Mouse (Mus musculus): ENCODE data around the gene Aldh1l1. TPM values are rescaled to one million over a fixed set of nuclear protein-coding genes. Genes with fewer than 3 reads are reported as not detected.

Aldh1l1 gene
- polyA plus RNA-seq, 1 experiment from 2014 or later = 21.6 TPM

DNA sequence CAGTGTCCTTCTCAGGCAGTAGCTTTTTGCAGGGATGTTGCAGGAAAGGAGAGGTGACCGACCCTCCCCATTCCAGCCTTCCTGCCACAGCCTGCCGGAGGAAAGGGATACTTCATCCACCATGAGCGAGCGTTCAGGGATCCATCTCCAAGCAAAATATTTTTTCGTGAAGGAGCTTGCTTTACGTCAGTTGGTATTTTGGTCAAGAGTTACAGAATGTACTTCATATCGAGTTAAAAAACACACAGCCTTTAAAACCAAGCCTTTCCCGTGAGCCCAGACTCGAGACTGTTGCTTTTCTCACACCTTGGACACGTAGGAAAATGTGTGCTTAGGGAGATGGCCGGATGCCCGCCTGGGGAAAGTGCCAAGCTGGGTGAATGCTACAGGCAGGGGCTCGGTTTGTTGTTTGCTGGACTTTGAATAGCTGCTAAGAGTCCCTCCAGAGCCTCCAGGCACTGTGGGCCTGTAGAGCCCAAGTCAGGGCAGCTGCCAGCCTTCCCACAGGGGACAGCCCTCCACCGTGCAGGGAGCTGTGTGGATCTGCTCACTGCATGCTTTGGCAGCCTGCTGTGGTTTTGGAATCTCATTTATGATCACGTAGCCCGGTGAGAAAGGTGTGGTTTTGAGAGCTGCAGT lies 20.6 kb downstream of the Aldh1l1 start:
- DNase-seq (ENCODE audit: low spot score) = no peak

DNA sequence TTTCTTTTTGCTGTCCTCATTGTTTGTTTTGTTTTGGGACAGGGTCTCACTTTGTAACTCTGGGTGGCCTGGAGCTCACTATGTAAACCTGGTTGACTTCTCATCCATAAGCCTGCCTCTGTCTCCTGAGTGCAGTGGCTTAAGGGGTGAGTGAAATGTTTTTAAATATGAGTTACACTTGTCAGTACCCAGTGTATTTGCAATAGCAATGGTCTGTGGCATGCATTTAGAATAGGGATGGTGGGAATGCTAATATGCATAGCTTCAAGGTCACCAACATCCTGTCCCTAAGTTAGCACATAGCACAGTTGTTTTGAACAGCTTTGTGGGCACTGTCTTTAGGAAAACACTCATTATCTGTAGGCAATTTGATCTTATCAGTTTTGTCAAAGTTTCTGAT lies 21.2 kb downstream of the Aldh1l1 start:
- no peak for DNase-seq (ENCODE audit: low spot score)

DNA sequence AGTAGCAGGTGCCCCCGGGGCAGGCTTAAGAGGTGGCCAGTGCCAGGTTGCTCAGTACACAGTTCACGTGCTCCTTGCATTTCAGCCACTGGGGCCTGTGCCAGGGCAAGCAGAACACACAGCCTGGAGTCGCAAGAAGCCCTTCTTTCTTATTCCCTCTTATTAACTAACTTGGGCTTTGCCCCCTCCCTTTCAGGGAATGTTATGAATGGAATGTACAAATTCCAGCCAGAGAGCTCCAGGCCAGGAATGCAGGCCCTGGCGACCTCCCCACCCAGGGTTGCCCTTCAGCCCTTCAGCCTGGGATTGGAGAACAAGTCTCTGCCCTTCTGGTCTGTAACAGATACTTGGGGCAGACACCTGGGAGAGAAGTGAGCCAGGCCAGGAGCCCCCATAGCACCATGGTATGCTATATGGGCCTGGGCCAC lies 22.0 kb downstream of the Aldh1l1 start:
- DNase-seq (ENCODE audit: low spot score) = no peak

DNA sequence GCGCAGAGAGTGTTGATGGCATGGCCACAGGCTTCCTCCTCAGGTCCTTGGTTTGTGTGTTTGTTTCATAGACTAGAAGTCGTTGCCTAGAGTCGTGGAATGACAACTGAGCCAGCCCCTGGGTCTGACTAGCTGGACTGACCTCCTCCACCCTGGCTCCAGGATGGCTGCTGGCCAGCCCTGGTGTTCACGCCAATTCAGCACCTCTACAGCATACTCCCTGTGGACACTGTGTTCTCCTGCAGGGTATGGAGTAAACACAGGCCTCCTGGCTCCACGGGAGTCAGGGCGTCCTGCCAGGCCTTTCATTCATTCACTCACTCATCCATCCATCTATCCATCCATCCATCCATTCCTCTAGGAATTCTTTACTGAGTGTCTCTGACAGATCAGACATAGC lies 22.9 kb downstream of the Aldh1l1 start:
- no peak for DNase-seq (ENCODE audit: low spot score)

DNA sequence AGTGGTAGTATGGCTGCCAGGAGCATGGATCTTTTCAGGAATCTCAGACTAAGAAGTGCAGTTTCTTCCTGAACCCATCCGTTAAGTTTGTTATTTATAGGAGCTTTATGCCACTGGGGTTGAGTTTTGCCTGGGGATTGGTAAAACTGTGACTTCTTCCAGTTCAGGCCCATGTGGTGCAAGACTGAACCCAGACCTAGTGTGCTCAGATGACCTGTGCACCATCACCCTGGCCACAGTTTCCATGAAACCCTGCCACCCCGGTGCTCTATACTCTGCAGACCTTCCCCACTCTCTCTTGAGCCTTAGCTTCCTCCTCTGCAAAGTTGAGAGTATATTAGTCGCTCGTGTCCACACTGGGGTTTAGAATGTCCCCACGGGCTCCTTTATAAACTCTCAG lies 26.2 kb downstream of the Aldh1l1 start:
- DNase-seq (ENCODE audit: low spot score) = no peak

DNA sequence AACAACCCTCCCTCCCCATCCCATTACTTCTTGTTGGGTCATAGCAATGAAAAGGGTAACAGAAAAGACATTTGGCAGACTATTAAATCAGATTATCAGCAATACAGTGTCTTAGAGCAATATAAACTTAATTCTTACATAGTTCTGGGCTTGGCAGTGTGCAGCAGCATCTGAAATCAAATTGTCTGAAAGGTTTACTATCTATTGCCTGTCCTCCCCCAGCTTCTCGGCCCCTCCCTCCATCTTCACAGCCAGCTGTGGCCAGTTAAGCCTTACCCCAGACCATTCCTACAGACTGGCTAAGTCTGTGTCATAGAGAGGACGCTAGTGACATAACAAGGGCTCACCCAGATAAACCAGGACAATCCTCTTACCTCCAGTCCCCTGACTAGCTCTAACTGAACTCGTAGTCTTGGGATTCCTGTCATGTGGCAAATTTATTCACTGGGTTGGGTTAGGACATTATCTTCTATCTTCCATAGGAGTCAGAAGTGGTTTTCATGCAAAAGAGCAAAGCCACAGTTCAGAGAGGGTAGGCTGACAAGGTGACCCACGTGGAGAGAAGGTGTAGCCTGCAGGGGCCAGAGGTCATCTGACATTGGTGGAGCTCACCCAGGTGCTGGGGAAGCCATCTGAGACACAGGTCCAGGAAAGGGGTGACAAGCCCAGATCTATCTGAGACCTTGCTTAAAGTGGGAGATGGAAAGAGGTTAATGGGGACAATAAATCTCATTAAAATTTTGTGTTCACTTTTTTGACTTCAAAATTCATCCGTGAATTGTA lies 27.0 kb downstream of the Aldh1l1 start:
- DNase-seq (ENCODE audit: low spot score) = no peak

DNA sequence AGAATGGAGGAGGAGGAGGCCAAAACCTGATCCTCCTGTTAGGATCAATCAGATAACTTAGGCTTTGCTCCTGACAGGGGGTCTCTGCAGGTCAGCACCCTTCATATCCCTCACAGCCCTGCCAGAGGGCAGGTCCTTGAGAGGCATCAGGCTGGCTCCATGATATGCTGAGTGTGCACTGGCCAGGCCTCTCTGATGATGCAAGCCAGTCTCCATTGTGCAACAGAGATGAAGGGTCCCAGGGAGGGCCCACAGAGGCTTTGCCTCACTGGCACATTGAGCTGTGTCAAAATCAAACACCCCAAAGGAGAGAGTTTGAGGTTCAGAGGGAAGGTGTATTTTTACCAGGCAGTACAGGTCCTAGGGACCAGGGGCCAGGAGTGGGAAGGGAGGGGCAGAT lies 28.1 kb downstream of the Aldh1l1 start:
- DNase-seq (ENCODE audit: low spot score) = no peak

DNA sequence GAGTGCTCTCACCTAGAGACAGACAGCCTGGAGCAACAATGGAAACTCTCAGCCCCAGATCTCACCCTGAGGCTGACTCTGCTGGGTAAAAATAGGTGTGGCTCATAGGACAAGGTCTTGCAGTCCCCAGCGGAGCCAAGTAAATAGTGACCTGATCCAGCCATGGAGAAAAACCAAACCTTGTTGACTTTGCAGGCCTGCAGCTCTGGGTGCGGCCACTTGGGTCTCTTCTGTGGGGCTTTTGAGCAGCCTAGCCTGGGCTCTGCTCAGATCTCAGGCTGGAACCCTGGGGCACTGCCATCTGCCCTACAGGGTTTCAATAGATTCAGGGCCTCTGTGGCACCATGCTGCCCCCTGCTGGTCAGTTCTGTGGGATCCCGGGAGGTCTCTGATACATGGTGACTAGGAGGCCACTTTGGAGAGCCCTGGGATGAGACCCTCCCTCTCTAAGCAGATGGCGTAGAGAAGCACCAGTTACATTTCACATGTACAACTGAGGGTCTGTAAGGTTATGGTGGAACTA lies 28.7 kb downstream of the Aldh1l1 start:
- peak; percentile 38 for DNase-seq (ENCODE audit: low spot score)

DNA sequence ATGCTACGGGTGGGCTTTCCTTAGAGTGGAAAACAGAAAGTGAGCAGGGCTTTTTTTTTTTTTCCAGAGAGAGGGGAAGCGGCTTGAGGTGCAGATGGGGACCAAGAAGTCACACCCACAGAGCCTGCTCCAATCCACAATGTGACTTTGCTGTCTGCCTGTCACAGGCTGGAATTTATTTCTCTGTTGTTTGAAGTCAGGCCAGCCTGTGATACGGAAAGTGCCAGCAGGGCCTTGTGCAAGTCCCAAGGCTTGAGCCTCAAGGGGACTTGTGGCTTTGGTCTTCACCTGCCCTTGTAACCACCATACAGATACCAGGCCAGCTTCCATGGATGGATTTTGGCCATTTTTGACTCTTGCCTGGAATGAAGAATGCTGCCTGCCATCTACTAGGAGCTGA lies 32.7 kb downstream of the Aldh1l1 start:
- DNase-seq (ENCODE audit: low spot score) = no peak

DNA sequence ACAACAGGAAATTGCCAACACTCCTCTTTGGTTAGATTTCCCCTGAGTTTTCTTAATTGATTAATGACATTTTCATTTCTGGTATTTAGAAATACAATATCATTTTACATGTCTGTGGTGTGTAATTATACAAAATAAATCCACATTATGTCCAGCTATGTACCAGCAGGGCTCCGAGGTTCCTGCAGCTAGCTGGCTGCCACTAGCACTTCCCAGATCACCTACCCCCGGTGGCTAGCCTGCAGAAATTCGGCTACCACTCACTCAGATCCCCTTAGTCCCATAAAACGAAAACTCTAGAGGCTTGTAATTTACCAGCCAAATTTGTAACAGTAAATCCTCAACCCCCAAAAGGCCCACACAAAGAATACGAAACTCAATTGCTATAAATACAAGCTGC lies 33.1 kb downstream of the Aldh1l1 start:
- no peak for DNase-seq (ENCODE audit: low spot score)

DNA sequence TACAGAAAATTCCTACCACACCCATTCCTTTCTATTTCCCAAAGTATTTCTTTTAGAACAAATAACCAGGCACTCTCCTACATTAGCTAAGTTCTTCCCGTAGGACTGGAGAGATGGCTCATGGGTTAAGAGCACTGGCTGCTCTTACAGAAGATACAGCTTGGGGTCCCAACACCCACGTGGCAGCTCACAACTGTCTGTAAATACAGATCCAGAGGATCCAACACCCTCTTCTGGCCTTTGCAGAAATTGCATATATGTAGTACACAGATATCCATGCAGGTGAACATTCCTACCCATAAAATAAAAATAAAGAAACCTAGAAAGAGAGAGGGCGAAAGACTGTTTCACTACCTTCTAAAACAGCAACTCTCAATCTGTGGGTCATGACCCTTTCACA lies 40.2 kb downstream of the Aldh1l1 start:
- DNase-seq (ENCODE audit: low spot score) = no peak

DNA sequence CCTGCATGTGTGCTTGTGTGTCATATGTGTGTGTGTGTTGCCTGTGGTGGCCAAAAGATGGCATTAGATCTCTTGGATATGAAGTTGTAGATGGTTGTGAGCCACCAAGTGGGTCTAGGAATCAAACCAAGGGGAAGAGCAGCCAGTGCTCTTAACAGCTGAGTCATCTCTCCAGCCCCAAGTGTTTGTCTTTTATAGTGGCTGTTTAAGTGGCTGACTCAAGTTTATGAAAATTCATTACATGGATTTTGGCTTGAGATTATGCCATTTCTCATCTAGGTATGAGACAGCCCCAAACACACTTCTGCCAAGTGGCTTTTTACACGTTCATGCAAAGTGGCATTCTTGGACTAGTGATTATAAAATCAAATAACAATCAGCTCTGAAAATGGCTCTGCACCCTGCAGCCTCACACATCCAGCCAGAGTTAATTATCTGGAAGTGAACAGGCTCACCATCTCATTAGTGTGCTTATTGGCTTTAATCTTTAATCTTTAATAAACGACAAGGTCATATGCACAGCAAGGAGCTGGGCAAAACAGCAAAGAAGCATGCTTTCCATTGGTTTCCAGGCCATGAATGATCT lies 43.3 kb downstream of the Aldh1l1 start:
- DNase-seq (ENCODE audit: low spot score) = no peak

DNA sequence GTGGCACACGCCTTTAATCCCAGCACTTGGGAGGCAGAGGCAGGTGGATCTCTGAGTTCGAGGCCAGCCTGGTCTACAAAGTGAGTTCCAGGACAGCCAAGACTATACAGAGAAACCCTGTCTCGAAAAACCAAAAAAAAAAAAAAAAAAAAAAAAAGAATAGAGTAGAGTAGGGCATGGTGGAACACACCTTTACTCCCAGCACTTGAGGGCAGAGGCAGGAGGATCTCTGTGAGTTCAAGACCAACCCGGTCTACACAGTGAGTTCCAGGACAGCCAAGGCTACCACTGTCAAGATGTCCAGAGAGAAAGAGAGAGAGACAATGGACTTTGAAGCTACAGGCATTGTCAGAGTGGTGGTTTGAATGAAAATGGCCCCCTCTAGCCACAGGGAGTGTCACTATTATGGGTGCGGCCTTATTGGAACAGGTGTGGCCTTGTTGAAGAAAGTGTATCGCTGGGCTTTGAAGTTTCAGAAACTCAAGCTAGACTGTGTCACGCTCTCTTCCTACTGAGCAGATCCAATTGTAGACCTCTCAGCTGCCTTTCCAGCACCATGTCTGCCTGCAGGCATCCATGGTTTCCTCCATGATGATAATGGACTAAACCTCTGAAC lies 46.5 kb downstream of the Aldh1l1 start:
- no peak for DNase-seq (ENCODE audit: low spot score)

DNA sequence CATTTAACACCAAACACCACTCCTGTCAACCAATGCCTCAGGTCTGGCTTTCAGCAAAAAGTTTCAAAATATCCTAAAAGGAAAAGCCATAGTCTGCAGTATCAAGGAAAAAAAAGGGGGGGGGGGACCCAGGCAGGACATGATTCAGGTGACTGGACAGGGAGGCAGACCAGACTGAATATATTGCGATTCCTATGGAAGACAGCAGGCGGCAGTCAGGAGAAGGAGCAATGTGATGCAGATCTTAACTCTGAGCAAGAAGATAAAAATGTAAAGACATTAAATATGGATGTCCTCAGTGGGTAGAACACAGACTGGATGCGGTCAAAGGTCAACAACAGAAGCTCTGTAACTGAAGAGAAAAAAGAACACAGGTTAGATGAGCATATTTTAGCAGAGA lies 47.3 kb downstream of the Aldh1l1 start:
- no peak for DNase-seq (ENCODE audit: low spot score)

DNA sequence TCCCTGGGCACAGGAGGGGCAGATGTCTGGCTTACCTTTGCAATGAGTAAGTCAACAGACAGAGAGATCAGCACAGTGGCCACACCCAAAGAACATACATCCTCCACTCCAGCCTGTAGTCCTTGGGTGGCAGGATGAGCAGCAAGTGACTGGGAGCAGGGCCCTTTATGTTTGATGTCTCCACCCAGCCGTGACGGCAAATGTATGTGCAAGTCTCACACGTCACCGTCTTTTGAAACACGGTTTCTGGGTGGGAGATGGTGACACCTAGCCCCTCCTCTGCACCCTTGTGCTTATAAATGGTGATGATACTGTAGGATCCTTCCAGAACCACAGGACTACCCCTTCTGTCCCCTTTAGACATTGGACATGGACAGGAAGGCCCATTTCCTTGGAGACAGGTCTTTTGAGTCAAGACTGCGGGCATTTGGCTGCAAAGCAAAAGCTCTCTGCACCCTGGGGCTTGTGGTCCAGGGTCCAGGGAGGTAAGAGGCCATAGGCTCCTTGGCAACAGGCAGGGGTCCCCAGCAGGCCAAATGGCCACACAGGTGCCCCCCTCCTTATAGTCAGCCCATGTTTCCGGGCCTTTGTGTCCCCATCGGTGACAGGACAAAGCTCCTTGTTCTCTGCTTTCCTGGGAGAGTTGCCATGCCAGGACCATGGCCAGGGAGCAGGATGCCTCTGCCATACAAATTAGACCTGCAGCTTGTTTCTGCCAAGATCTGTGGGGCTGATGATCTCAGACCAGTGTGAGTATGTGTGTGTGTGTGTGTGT lies 48.7 kb downstream of the Aldh1l1 start:
- DNase-seq (ENCODE audit: low spot score) = no peak

DNA sequence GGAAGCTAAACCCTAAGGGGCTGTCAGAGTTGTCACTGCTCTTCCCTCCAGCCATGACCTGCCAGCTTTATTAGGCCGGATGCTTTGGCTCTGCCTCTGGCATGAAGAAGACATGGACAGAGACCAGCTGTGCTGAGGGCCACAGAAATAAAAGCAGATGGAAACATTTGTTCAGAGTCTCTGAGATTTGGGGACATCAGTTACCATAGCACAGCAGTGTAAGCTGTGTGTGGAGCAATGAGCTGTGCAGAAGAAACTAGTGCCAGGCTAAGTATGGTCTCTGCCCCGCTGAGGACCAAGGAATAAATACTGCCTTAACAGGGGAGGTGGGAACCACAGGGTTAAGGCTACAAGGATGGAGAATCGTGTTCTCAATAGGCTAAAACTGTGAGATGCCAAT lies 50.6 kb downstream of the Aldh1l1 start:
- no peak for DNase-seq (ENCODE audit: low spot score)

DNA sequence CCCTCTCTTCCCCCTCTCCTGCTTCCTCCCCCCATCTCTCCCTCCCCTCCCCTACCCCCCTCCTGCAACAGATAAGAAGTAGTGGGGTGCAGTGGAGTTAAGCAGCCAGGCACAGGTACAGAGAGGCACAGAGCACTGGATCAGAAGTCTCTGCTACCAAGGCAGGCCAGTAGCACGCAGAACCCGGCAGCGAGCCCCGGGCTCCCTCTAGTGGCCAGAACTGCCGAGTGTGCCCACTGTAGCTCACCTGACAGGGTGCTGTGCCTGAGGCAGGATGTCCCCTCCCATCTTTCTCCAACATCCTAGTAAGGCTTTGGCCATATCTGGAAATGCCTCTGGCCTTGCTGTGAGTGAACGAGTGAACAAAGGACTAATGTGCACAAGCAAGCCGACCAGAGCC lies 51.7 kb downstream of the Aldh1l1 start:
- peak; percentile 73 for DNase-seq (ENCODE audit: low spot score)

DNA sequence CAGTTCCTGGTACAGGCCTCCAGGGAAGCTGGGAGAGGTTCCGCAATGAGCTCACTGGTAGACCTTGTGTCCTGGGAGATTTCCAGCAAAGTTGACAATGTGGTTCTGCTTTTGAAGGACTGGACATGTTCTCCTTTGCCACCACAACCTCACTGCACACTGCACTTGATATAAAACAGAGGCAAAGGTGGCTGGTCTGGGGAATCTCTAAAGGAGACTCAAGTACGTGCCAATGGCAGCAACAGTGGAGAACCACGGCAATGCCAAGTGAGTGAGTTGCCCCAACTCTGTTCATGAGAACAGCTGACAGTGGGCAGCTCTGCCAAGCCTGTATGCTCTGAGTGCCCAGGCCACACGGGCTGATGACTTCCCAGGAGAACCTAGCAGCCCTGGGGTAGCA lies 53.0 kb downstream of the Aldh1l1 start:
- no peak for DNase-seq (ENCODE audit: low spot score)

DNA sequence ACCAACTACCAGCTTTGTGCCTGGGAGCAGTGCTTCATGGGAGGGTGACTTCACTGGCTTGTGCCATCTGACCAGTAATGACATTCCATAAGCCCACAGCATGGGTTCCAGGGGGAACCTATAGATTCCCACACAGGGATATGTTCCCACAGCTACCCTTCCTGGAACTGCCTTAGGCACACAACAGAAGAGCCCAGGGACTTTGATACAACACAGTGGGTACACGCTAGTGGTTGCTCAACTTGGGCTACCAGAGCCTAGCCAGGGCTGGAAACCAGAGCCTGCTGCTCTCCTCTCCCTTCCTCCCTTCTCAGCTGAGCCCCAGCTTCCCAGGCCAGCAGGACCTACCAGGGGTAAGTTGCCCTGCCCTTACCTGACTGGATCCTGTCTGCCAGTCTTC lies 54.3 kb downstream of the Aldh1l1 start:
- no peak for DNase-seq (ENCODE audit: low spot score)

DNA sequence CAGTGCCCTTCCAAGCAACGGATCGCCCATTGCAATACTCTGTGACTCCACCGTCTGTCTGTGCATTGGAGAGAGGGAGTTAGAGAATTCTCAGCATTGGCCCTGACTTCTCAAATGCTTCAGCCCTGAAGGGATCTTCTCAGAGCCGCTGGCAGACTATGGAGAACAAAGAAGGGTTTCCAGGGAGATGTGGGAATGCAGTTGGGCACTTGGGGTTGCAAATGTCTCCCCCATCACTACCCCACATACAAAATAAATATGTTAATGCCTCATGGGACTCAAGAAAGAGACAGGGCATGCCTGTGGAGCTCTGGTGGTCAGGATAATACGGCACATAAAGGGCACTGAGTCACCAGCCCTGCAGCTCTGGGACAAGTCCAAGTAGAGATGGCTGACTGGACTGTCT lies 55.1 kb downstream of the Aldh1l1 start:
- no peak for DNase-seq (ENCODE audit: low spot score)

DNA sequence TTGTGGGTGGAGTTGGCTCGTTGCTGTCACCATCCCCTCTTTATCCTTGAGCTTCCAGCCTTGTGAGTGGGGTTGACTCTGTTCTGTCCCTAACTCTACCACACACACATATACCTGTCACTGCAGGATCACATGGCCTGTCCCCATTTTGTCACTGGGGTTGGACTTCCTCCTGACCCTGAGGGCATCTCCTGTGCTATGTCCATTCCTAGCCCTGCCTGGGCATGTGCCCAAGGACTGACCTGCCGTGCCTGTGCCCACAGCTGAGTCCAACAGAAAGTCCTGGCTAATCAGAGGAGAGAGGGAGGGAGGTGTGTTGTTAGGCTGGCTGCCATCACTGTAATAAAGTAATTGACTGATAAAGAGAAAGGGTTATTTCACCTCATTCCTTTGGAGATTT lies 58.2 kb downstream of the Aldh1l1 start:
- DNase-seq (ENCODE audit: low spot score) = no peak
